9 mouse cellular contexts compared by ENCODE assay signal in the genomic region with DNA sequence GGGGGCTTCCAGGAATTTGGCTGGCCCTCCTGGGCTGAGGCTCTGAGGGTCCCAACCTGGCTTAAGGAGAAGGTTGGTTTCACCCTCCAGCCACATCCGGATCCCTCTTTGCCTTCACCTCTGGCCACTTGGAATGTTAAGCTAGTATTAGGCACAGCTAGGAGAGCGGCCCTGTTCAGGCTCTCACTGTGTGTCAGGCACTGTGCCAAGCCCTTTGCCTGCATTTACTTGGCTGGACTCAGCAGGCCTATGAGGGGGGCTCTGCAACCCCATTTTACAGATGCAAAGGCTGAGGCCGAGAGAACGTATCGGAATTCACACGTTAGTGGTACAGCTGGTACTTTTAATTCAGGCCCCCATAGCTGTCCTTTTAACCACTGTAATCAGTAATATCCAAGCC. TPM values are rescaled to one million over a fixed set of nuclear protein-coding genes. Genes with fewer than 3 reads are reported as not detected.
DNase-seq lines count a peak whose midpoint lies in the region; ATAC-seq and TF ChIP-seq lines count a peak whose summit lies in the region.
"Had no signal": no experiment of that assay in that cellular context is flagged by ENCODE, and none has a peak within 500 bp of the region (broad histone marks: within the 10 kb centered on the region; RNA-seq: fewer than 3 reads in every experiment).

No protein-coding gene starts in this region.

- H3K4me1 ChIP-seq in intestine, embryonic 14.5 days (replicated peaks; ENCODE audit: control insufficient read depth, insufficient read depth, low read length): peaks cover 64% of the 10 kb centered on the region
- 0 out of 2 replicates have a peak, but pooled peaks cover 10% of the 10 kb centered on the region for H3K4me1 ChIP-seq in intestine, postnatal 0 days (replicated peaks; ENCODE audit: control insufficient read depth, insufficient read depth, low read length)
- peaks cover 97% of the 10 kb centered on the region for H3K4me1 ChIP-seq in embryonic facial prominence, embryonic 10.5 days
- peaks cover 66% of the 10 kb centered on the region for H3K4me1 ChIP-seq in forebrain, embryonic 14.5 days (ENCODE audit: control insufficient read depth, insufficient read depth, low read length)
- H3K4me1 ChIP-seq in midbrain, embryonic 11.5 days (ENCODE audit: control insufficient read depth, insufficient read depth, low read length): peaks cover 70% of the 10 kb centered on the region
- no peaks in the 10 kb centered on the region for H3K4me1 ChIP-seq in liver, postnatal 0 days (ENCODE audit: insufficient read depth)

- WGBS in intestine, embryonic 14.5 days: 79% methylated on average over 6 of the region's 6 CpGs
- 88% methylated on average over 6 of the region's 6 CpGs for WGBS in intestine, postnatal 0 days
- 87% methylated on average over 6 of the region's 6 CpGs for WGBS in embryonic facial prominence, embryonic 10.5 days
- 58% methylated on average over 6 of the region's 6 CpGs for WGBS in forebrain, embryonic 14.5 days
- 73% methylated on average over 6 of the region's 6 CpGs for WGBS in midbrain, embryonic 11.5 days
- WGBS in liver, postnatal 0 days (ENCODE audit: insufficient replicate concordance): 90% methylated on average over 6 of the region's 6 CpGs

- no peaks in the 10 kb centered on the region for H3K9me3 ChIP-seq in intestine, embryonic 14.5 days (ENCODE audit: control insufficient read depth, low read length)
- no peaks in the 10 kb centered on the region for H3K9me3 ChIP-seq in intestine, postnatal 0 days (ENCODE audit: control insufficient read depth)
- H3K9me3 ChIP-seq in embryonic facial prominence, embryonic 10.5 days: no peaks in the 10 kb centered on the region
- H3K9me3 ChIP-seq in forebrain, embryonic 14.5 days (replicated peaks; ENCODE audit: control insufficient read depth, low read length): no peaks in the 10 kb centered on the region
- H3K9me3 ChIP-seq in midbrain, embryonic 11.5 days (ENCODE audit: control insufficient read depth, low read length): no peaks in the 10 kb centered on the region
- no peaks in the 10 kb centered on the region for H3K9me3 ChIP-seq in liver, postnatal 0 days (ENCODE audit: low read length)

- ATAC-seq in intestine, embryonic 14.5 days (replicated peaks; ENCODE audit: low FRiP score, low TSS enrichment, low read depth): no peak
- no peak for ATAC-seq in intestine, postnatal 0 days
- ATAC-seq in forebrain, embryonic 14.5 days: 0 out of 2 replicates have a peak, but pooled peaks have one; percentile 18
- no peak for ATAC-seq in midbrain, embryonic 11.5 days (ENCODE audit: low FRiP score)
- no peak for ATAC-seq in liver, postnatal 0 days
- ATAC-seq in megakaryocyte-erythroid progenitor cell, adult 5-6 weeks (replicated peaks; ENCODE audit: low FRiP score, low TSS enrichment, poor library complexity, severe bottlenecking): no peak

- no peak overlapping the region for H3K4me2 ChIP-seq in intestine, embryonic 14.5 days (ENCODE audit: low read length)
- no peak overlapping the region for H3K4me2 ChIP-seq in intestine, postnatal 0 days (replicated peaks; ENCODE audit: low read depth)
- H3K4me2 ChIP-seq in forebrain, embryonic 14.5 days (ENCODE audit: low read length): no peak overlapping the region
- peak overlapping the region; percentile 52; the same call in 1 of the 2 replicates for H3K4me2 ChIP-seq in midbrain, embryonic 11.5 days
- no peak overlapping the region for H3K4me2 ChIP-seq in liver, postnatal 0 days (ENCODE audit: low read depth, low read length)

- no peak overlapping the region for H3K9ac ChIP-seq in intestine, embryonic 14.5 days (ENCODE audit: low read length)
- H3K9ac ChIP-seq in intestine, postnatal 0 days (ENCODE audit: low read depth, low read length): no peak overlapping the region
- no peak overlapping the region for H3K9ac ChIP-seq in forebrain, embryonic 14.5 days (ENCODE audit: low read length)
- no peak overlapping the region for H3K9ac ChIP-seq in midbrain, embryonic 11.5 days (ENCODE audit: low read length)
- no peak overlapping the region for H3K9ac ChIP-seq in liver, postnatal 0 days (replicated peaks)

- no peak for TF ChIP-seq EP300 in liver, postnatal 0 days (IDR thresholded peaks at IDR 0.05; ENCODE audit: low read depth)

- H3K27ac ChIP-seq in intestine, embryonic 14.5 days (ENCODE audit: low read depth): peak overlapping the region; percentile 48; the same call in 1 of the 2 replicates
- no peak overlapping the region for H3K27ac ChIP-seq in intestine, postnatal 0 days (ENCODE audit: low read depth, low read length)
- 0 out of 2 replicates have a peak overlapping the region, but pooled peaks have one; percentile 5 for H3K27ac ChIP-seq in embryonic facial prominence, embryonic 10.5 days (replicated peaks)
- peak overlapping the region; percentile 71 for H3K27ac ChIP-seq in forebrain, embryonic 14.5 days (ENCODE audit: low read depth, low read length)
- H3K27ac ChIP-seq in midbrain, embryonic 11.5 days (ENCODE audit: low read depth, low read length): peak overlapping the region; percentile 35; the same call in 1 of the 2 replicates
- H3K27ac ChIP-seq in liver, postnatal 0 days (ENCODE audit: low read depth): no peak overlapping the region

- TF ChIP-seq CTCF in intestine, postnatal 0 days (IDR thresholded peaks at IDR 0.05; ENCODE audit: low read depth): no peak
- TF ChIP-seq CTCF in liver, postnatal 0 days (IDR thresholded peaks at IDR 0.05; ENCODE audit: low read depth): no peak

- H3K4me3 ChIP-seq in intestine, embryonic 14.5 days (ENCODE audit: low read depth, low read length): no peak overlapping the region
- H3K4me3 ChIP-seq in intestine, postnatal 0 days (ENCODE audit: low read depth, low read length): no peak overlapping the region
- H3K4me3 ChIP-seq in embryonic facial prominence, embryonic 10.5 days: no peak overlapping the region
- no peak overlapping the region for H3K4me3 ChIP-seq in forebrain, embryonic 14.5 days (ENCODE audit: low read depth, low read length)
- H3K4me3 ChIP-seq in midbrain, embryonic 11.5 days (ENCODE audit: low read depth, low read length): no peak overlapping the region
- no peak overlapping the region for H3K4me3 ChIP-seq in liver, postnatal 0 days (ENCODE audit: low read depth, low read length)

- H3K27me3 ChIP-seq in intestine, embryonic 14.5 days (replicated peaks; ENCODE audit: control insufficient read depth, insufficient read depth, low read length): no peaks in the 10 kb centered on the region
- H3K27me3 ChIP-seq in intestine, postnatal 0 days (replicated peaks; ENCODE audit: control insufficient read depth, insufficient read depth, low read length): no peaks in the 10 kb centered on the region
- H3K27me3 ChIP-seq in embryonic facial prominence, embryonic 10.5 days (replicated peaks; ENCODE audit: low read depth, poor library complexity, severe bottlenecking): no peaks in the 10 kb centered on the region
- no peaks in the 10 kb centered on the region for H3K27me3 ChIP-seq in forebrain, embryonic 14.5 days (replicated peaks; ENCODE audit: control insufficient read depth, insufficient read depth, low read length)
- H3K27me3 ChIP-seq in midbrain, embryonic 11.5 days (ENCODE audit: control insufficient read depth, insufficient read depth, low read length): no peaks in the 10 kb centered on the region
- H3K27me3 ChIP-seq in liver, postnatal 0 days (ENCODE audit: insufficient read depth, low read length): no peaks in the 10 kb centered on the region

- DNase-seq in intestine, embryonic 14.5 days (ENCODE audit: low spot score): no peak
- no peak for DNase-seq in embryonic facial prominence, embryonic 10.5 days (ENCODE audit: low spot score)
- DNase-seq in forebrain, embryonic 14.5 days (ENCODE audit: low spot score): peak; percentile 78
- peak; percentile 85 for DNase-seq in midbrain, embryonic 11.5 days (ENCODE audit: low spot score, missing footprints)
- no peak for DNase-seq in liver, postnatal 0 days
- DNase-seq in layer of hippocampus, adult 9-10 months (ENCODE audit: low spot score): no peak
- DNase-seq: thymus, adult 18-20 months had no signal

- H3K36me3 ChIP-seq in intestine, embryonic 14.5 days (ENCODE audit: control insufficient read depth, insufficient read depth, low read length): 0 out of 2 replicates have a peak, but pooled peaks cover 9% of the 10 kb centered on the region
- peaks cover 5% of the 10 kb centered on the region; the same call in 1 of the 2 replicates for H3K36me3 ChIP-seq in intestine, postnatal 0 days (ENCODE audit: control insufficient read depth, insufficient read depth)
- H3K36me3 ChIP-seq in embryonic facial prominence, embryonic 10.5 days (replicated peaks): peaks cover 47% of the 10 kb centered on the region
- peaks cover 8% of the 10 kb centered on the region; the same call in 1 of the 2 replicates for H3K36me3 ChIP-seq in forebrain, embryonic 14.5 days (ENCODE audit: control insufficient read depth, insufficient read depth, low read length)
- no peaks in the 10 kb centered on the region for H3K36me3 ChIP-seq in midbrain, embryonic 11.5 days (ENCODE audit: control insufficient read depth, insufficient read depth, low read length)
- H3K36me3 ChIP-seq in liver, postnatal 0 days (replicated peaks; ENCODE audit: insufficient read depth, low read length): no peaks in the 10 kb centered on the region

RNA-seq across cellular contexts. Expression of a gene that starts 12.6 kb away (rescaled TPM):
- 7.3 and 8.1 TPM in 2 replicates for polyA plus RNA-seq in intestine, embryonic 14.5 days (2014; fragmentation: Nextera tagmentation; extraction: Ambion mirVana)
- polyA plus RNA-seq in intestine, postnatal 0 days (2015; fragmentation: Nextera tagmentation; extraction: Ambion mirVana): 2.4 and 3.1 TPM in 2 replicates
- polyA plus RNA-seq in embryonic facial prominence, embryonic 10.5 days (2016; fragmentation: Nextera tagmentation; extraction: Ambion mirVana): 11.5 and 11.6 TPM in 2 replicates
- polyA plus RNA-seq in forebrain, embryonic 14.5 days (2014; fragmentation: Nextera tagmentation; extraction: Ambion mirVana): 8.6 and 12.2 TPM in 2 replicates
- 4.9 and 5.3 TPM in 2 replicates for polyA plus RNA-seq in midbrain, embryonic 11.5 days (2014; fragmentation: Nextera tagmentation; extraction: Ambion mirVana)
- polyA plus RNA-seq in liver, postnatal 0 days (2015; fragmentation: Nextera tagmentation; extraction: Ambion mirVana): 0.76 and 0.87 TPM in 2 replicates
- 4.8 and 7.0 TPM in 2 replicates for total RNA-seq in megakaryocyte-erythroid progenitor cell, adult 5-6 weeks (2014; fragmentation: Nextera tagmentation)
- total RNA-seq in megakaryocyte-erythroid progenitor cell, adult 5-6 weeks (2017): 0.33 and 0.72 TPM in 2 replicates

RNA-seq across cellular contexts. Expression of a gene that starts 49.7 kb away (rescaled TPM):
- 0.62 and 0.99 TPM in 2 replicates for polyA plus RNA-seq in intestine, embryonic 14.5 days (2014; fragmentation: Nextera tagmentation; extraction: Ambion mirVana)
- 2.0 and 2.4 TPM in 2 replicates for polyA plus RNA-seq in intestine, postnatal 0 days (2015; fragmentation: Nextera tagmentation; extraction: Ambion mirVana)
- polyA plus RNA-seq in embryonic facial prominence, embryonic 10.5 days (2016; fragmentation: Nextera tagmentation; extraction: Ambion mirVana): 0.16 and 0.21 TPM in 2 replicates
- polyA plus RNA-seq in forebrain, embryonic 14.5 days (2014; fragmentation: Nextera tagmentation; extraction: Ambion mirVana): 0.23 TPM in 1 of 2 replicates, not detected in the other
- polyA plus RNA-seq in midbrain, embryonic 11.5 days (2014; fragmentation: Nextera tagmentation; extraction: Ambion mirVana): not detected in 2 replicates
- 3.8 and 4.0 TPM in 2 replicates for polyA plus RNA-seq in liver, postnatal 0 days (2015; fragmentation: Nextera tagmentation; extraction: Ambion mirVana)
- 2.8 TPM in 1 of 2 replicates, not detected in the other for total RNA-seq in megakaryocyte-erythroid progenitor cell, adult 5-6 weeks (2014; fragmentation: Nextera tagmentation)
- total RNA-seq in megakaryocyte-erythroid progenitor cell, adult 5-6 weeks (2017): 0.30 and 0.33 TPM in 2 replicates

Comparison
In these comparisons a context has a peak if more than half of its experiments do, and no peak if none do; other contexts are left out.
1. H3K27ac ChIP-seq: peak in intestine, embryonic 14.5 days (single experiment), embryonic facial prominence, embryonic 10.5 days (single experiment), forebrain, embryonic 14.5 days (single experiment) and midbrain, embryonic 11.5 days (single experiment); none in intestine, postnatal 0 days (single experiment) and liver, postnatal 0 days (single experiment).
2. DNase-seq: peak in forebrain, embryonic 14.5 days (single experiment) and midbrain, embryonic 11.5 days (single experiment); none in intestine, embryonic 14.5 days (single experiment), embryonic facial prominence, embryonic 10.5 days (single experiment), liver, postnatal 0 days (single experiment) and layer of hippocampus, adult 9-10 months (single experiment).